ENCODE assay signal across 23 mouse cellular contexts in genomic region chr5:146265934-146266591, GRCm38 (mm10). TPM values are rescaled to one million over a fixed set of nuclear protein-coding genes. Genes with fewer than 3 reads are reported as not detected.
DNase-seq lines count a peak whose midpoint lies in the region; ATAC-seq lines count a peak whose summit lies in the region.
"Had no signal": no experiment of that assay in that cellular context is flagged by ENCODE, and none has a peak within 500 bp of the region (broad histone marks: within the 10 kb centered on the region; RNA-seq: fewer than 3 reads in every experiment).

No protein-coding gene starts in this region.

- no peaks in the 10 kb centered on the region for H3K36me3 ChIP-seq in hindbrain, embryonic 11.5 days (ENCODE audit: control insufficient read depth, insufficient read depth, low read length)
- H3K36me3 ChIP-seq in kidney, embryonic 16.5 days (ENCODE audit: insufficient read depth, low read length) = peaks cover 19% of the 10 kb centered on the region; the same call in 1 of the 2 replicates

- 84% methylated on average over 4 of the region's 6 CpGs for WGBS in hindbrain, embryonic 11.5 days
- WGBS in kidney, embryonic 16.5 days = 87% methylated on average over 4 of the region's 6 CpGs

- no peak for ATAC-seq in cerebellum, adult (ENCODE audit: insufficient number of reproducible peaks, low FRiP score, low TSS enrichment)
- ATAC-seq in hindbrain, embryonic 11.5 days (ENCODE audit: low FRiP score) = no peak
- no peak for ATAC-seq in kidney, embryonic 16.5 days (ENCODE audit: low FRiP score, low TSS enrichment)
- ATAC-seq: forebrain, embryonic 13.5 days; intestine, postnatal 0 days had no signal

- no peak overlapping the region for H3K9ac ChIP-seq in hindbrain, embryonic 11.5 days (ENCODE audit: low read depth, low read length)
- no peak overlapping the region for H3K9ac ChIP-seq in kidney, embryonic 16.5 days (replicated peaks; ENCODE audit: low read length)
- H3K9ac ChIP-seq: forebrain, embryonic 13.5 days; hindbrain, embryonic 12.5 days; liver, embryonic 14.5 days; stomach, embryonic 15.5 days had no signal

- H3K27ac ChIP-seq in hindbrain, embryonic 11.5 days (ENCODE audit: low read depth, low read length) = no peak overlapping the region
- no peak overlapping the region for H3K27ac ChIP-seq in kidney, embryonic 16.5 days (ENCODE audit: low read length)
- H3K27ac ChIP-seq: forebrain, embryonic 13.5 days; hindbrain, embryonic 12.5 days; liver, embryonic 14.5 days; macrophage; stomach, embryonic 15.5 days had no signal

- no peaks in the 10 kb centered on the region for H3K4me1 ChIP-seq in hindbrain, embryonic 11.5 days (replicated peaks; ENCODE audit: control insufficient read depth, insufficient read depth, low read length)
- H3K4me1 ChIP-seq in kidney, embryonic 16.5 days (ENCODE audit: insufficient read depth, low read length) = no peaks in the 10 kb centered on the region
- H3K4me1 ChIP-seq: forebrain, embryonic 13.5 days; hindbrain, embryonic 12.5 days; stomach, embryonic 15.5 days had no signal

- H3K4me2 ChIP-seq in hindbrain, embryonic 11.5 days (replicated peaks; ENCODE audit: low read depth, low read length) = no peak overlapping the region
- H3K4me2 ChIP-seq in kidney, embryonic 16.5 days (replicated peaks; ENCODE audit: low read depth, low read length) = no peak overlapping the region
- H3K4me2 ChIP-seq: forebrain, embryonic 13.5 days; hindbrain, embryonic 12.5 days; stomach, embryonic 15.5 days had no signal

- no peaks in the 10 kb centered on the region for H3K9me3 ChIP-seq in hindbrain, embryonic 11.5 days (ENCODE audit: control insufficient read depth, low read length)
- no peaks in the 10 kb centered on the region for H3K9me3 ChIP-seq in kidney, embryonic 16.5 days (ENCODE audit: low read length)
- H3K9me3 ChIP-seq: forebrain, embryonic 13.5 days; hindbrain, embryonic 12.5 days; stomach, embryonic 15.5 days had no signal

- no peaks in the 10 kb centered on the region for H3K27me3 ChIP-seq in hindbrain, embryonic 11.5 days (ENCODE audit: control insufficient read depth, insufficient read depth, low read length)
- no peaks in the 10 kb centered on the region for H3K27me3 ChIP-seq in kidney, embryonic 16.5 days (ENCODE audit: insufficient read depth, low read length)
- H3K27me3 ChIP-seq: forebrain, embryonic 13.5 days; hindbrain, embryonic 12.5 days; stomach, embryonic 15.5 days had no signal

- H3K4me3 ChIP-seq in hindbrain, embryonic 11.5 days (ENCODE audit: low read depth, low read length) = no peak overlapping the region
- H3K4me3 ChIP-seq in kidney, embryonic 16.5 days (ENCODE audit: low read length) = no peak overlapping the region
- H3K4me3 ChIP-seq: forebrain, embryonic 13.5 days; hindbrain, embryonic 12.5 days; stomach, embryonic 15.5 days had no signal

- DNase-seq in cerebellum, adult 11 months = peak; percentile 37
- peak; percentile 54 for DNase-seq in brain, adult 2 months (ENCODE audit: low read depth, low spot score)
- DNase-seq in cerebellum, adult 9-11 months = peak; percentile 64
- DNase-seq in thymus, postnatal 10 days (ENCODE audit: low spot score in 2 of 2) = no peak
- DNase-seq in hindbrain, embryonic 11.5 days (ENCODE audit: low spot score) = no peak
- DNase-seq: adrenal gland, postnatal 25 days; gastrocnemius, postnatal 36 days; kidney, adult 9 months; kidney, postnatal 14 days; liver; lung, adult 2 months; lung, postnatal 10 days; midbrain, embryonic 14.5 days; right cerebral cortex, postnatal 25 days; thymus, postnatal 14 days had no signal

RNA-seq across cellular contexts. Expression of gene Cdk8, which starts 35.0 kb away (rescaled TPM):
- 36.9 and 40.5 TPM in 2 replicates for polyA plus RNA-seq in hindbrain, embryonic 11.5 days (2014; fragmentation: Nextera tagmentation; extraction: Ambion mirVana)
- polyA plus RNA-seq in kidney, embryonic 16.5 days (2015; fragmentation: Nextera tagmentation; extraction: Ambion mirVana) = 11.4 and 12.4 TPM in 2 replicates

RNA-seq across cellular contexts. Expression of gene Rnf6, which starts 44.7 kb away (rescaled TPM):
- polyA plus RNA-seq in hindbrain, embryonic 11.5 days (2014; fragmentation: Nextera tagmentation; extraction: Ambion mirVana) = 22.1 and 24.1 TPM in 2 replicates
- polyA plus RNA-seq in kidney, embryonic 16.5 days (2015; fragmentation: Nextera tagmentation; extraction: Ambion mirVana) = 71.2 and 71.9 TPM in 2 replicates

Comparison
In these comparisons a context has a peak if more than half of its experiments do, and no peak if none do; other contexts are left out.
1. DNase-seq: peak in cerebellum, adult 11 months (single experiment), brain, adult 2 months (single experiment) and cerebellum, adult 9-11 months (single experiment); none in thymus, postnatal 10 days (0 of 2) and hindbrain, embryonic 11.5 days (single experiment).